ENCODE assay signal across 9 mouse cellular contexts in the genomic region with DNA sequence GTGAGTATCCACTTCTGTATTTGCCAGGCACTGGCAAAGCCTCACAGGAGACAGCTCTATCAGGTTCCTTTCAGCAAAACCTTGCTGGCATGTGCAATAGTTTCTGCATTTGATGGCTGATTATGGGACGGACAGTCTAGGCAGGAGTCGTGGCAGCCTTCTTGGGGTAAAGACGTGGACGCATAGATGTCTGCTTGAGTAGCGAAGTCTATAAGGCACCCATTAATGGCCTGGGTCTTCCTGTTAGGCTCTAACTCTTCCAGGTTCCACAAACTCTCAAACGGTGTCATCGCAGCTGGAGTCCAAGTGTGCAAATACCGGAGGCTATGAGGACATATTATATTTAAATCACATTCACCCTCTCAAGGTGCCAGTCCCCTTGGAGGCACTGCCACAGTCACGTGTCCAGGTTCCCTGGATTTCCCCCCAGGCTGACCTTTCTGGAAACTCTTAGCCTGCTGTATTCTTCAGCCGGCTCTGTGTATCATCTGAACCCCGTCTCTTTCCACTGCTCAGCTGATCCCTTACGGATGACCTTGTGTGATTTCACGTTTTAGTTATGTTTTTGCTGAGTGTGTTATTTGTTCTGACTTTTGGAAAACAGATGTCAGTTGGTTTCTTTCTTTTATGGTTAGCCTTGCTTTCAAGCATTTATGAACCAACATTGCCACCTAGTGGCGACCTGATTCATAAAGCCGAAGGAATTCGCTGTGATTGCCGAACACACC.
DNase-seq lines count a peak whose midpoint lies in the region; ATAC-seq and TF ChIP-seq lines count a peak whose summit lies in the region.
"Had no signal": no experiment of that assay in that cellular context is flagged by ENCODE, and none has a peak within 500 bp of the region (broad histone marks: within the 10 kb centered on the region; RNA-seq: fewer than 3 reads in every experiment).

No protein-coding gene starts in this region.

- WGBS in forebrain, embryonic 11.5 days = 56% methylated on average over 17 of the region's 17 CpGs
- 42% methylated on average over 17 of the region's 17 CpGs for WGBS in heart, embryonic 16.5 days
- 51% methylated on average over 17 of the region's 17 CpGs for WGBS in liver, embryonic 14.5 days (ENCODE audit: insufficient replicate concordance)

- peak; percentile 93 for TF ChIP-seq RAD21 in CH12.LX (IDR thresholded peaks at IDR 0.05; ENCODE audit: low read depth, low read length)

- TF ChIP-seq CTCF in CH12.LX (conservative IDR thresholded peaks at IDR 0.05 in 1 of 2, IDR thresholded peaks at IDR 0.05 in 1 of 2; ENCODE audit: low read depth in 2 of 2, low read length in 2 of 2) = peak; percentile 46 to 84
- TF ChIP-seq CTCF in liver, embryonic 14.5 days (IDR thresholded peaks at IDR 0.05; ENCODE audit: low read depth) = peak; percentile 53; the same call in 1 of the 2 replicates

- dilution Hi-C loops in CH12.LX (cut with MboI; ENCODE audit: extremely low pct_ligation_motif_present, extremely low pct_unique_long_range_greater_than_20kb, low sequenced_read_pairs) = no loop called here

- peak; percentile 80 for DNase-seq in CH12.LX (ENCODE audit: extremely low read depth)
- peak; percentile 4 for DNase-seq in c-Kit-negative CD71-positive TER-119-positive erythroid progenitor cells, embryonic 14.5 days (ENCODE audit: low read depth, low spot score)
- DNase-seq in forebrain, embryonic 11.5 days (ENCODE audit: low spot score) = peak; percentile 82
- peak; percentile 90 for DNase-seq in kidney, postnatal 10 days
- DNase-seq in liver, embryonic 14.5 days (ENCODE audit: low read depth in 3 of 3, low spot score in 3 of 3) = peak; percentile 4 to 26 (median 16)
- peak; percentile 6 to 25 for DNase-seq in thymus, adult 18-20 months

- H3K4me3 ChIP-seq in CH12.LX (replicated peaks in 1 of 3; ENCODE audit: low read depth in 2 of 3, low read length in 2 of 3, poor library complexity in 1 of 3) = no peak overlapping the region
- H3K4me3 ChIP-seq in forebrain, embryonic 11.5 days (ENCODE audit: low read depth, low read length) = no peak overlapping the region
- peak overlapping the region; percentile 36 for H3K4me3 ChIP-seq in heart, embryonic 16.5 days (ENCODE audit: low read length)
- H3K4me3 ChIP-seq in liver, embryonic 14.5 days (ENCODE audit: insufficient read depth in 1 of 2, low read depth in 2 of 2, low read length in 2 of 2) = no peak overlapping the region
- H3K4me3 ChIP-seq: erythroblast, embryonic 14.5 days had no signal

- no peaks in the 10 kb centered on the region for H3K27me3 ChIP-seq in CH12.LX (replicated peaks)
- no peaks in the 10 kb centered on the region for H3K27me3 ChIP-seq in forebrain, embryonic 11.5 days (ENCODE audit: control insufficient read depth, insufficient read depth, low read length)
- H3K27me3 ChIP-seq in heart, embryonic 16.5 days (ENCODE audit: control insufficient read depth, insufficient read depth, low read length) = no peaks in the 10 kb centered on the region
- H3K27me3 ChIP-seq in liver, embryonic 14.5 days (ENCODE audit: control insufficient read depth, insufficient read depth, low read length) = no peaks in the 10 kb centered on the region

- in situ Hi-C loops in CH12.LX (cut with MboI; ENCODE audit: low pct_ligation_motif_present, low pct_unique_long_range_greater_than_20kb, low sequenced_read_pairs) = loop anchor here (25.0 kb wide), 2 partner anchors 255 to 755 kb away; no protein-coding TSS in a partner anchor

- TF ChIP-seq POLR2A in CH12.LX (IDR thresholded peaks at IDR 0.05; ENCODE audit: low read depth, low read length) = no peak

- TF ChIP-seq EP300 in CH12.LX (IDR thresholded peaks at IDR 0.05; ENCODE audit: low read length) = no peak
- no peak for TF ChIP-seq EP300 in liver, embryonic 14.5 days (IDR thresholded peaks at IDR 0.05; ENCODE audit: low read depth)

- H3K4me1 ChIP-seq in CH12.LX (ENCODE audit: control insufficient read depth in 1 of 2, insufficient read depth in 2 of 2) = peaks cover 0 to 10% of the 10 kb centered on the region in 2 experiments; a peak in 2 of 4 replicates
- no peaks in the 10 kb centered on the region for H3K4me1 ChIP-seq in forebrain, embryonic 11.5 days (replicated peaks; ENCODE audit: control insufficient read depth, insufficient read depth, low read length)
- H3K4me1 ChIP-seq in heart, embryonic 16.5 days (ENCODE audit: control insufficient read depth, insufficient read depth, low read length) = peaks cover 3% of the 10 kb centered on the region
- no peaks in the 10 kb centered on the region for H3K4me1 ChIP-seq in liver, embryonic 14.5 days (replicated peaks; ENCODE audit: control insufficient read depth in 2 of 2, insufficient read depth in 2 of 2, low read length in 1 of 2)

- H3K79me2 ChIP-seq in CH12.LX (replicated peaks; ENCODE audit: control insufficient read depth, extremely low read depth, insufficient read depth, poor library complexity, severe bottlenecking) = no peaks in the 10 kb centered on the region

- ATAC-seq in forebrain, embryonic 11.5 days (replicated peaks; ENCODE audit: low FRiP score) = peak; percentile 60
- ATAC-seq in heart, embryonic 16.5 days (replicated peaks; ENCODE audit: extremely low read depth, insufficient read depth, low FRiP score) = no peak
- no peak for ATAC-seq in liver, embryonic 14.5 days (ENCODE audit: insufficient read depth)
- ATAC-seq in neutrophil, adult 5-6 weeks (ENCODE audit: extremely low read depth, insufficient number of reproducible peaks, low FRiP score, poor library complexity, severe bottlenecking) = peak; percentile 55; the same call in 1 of the 2 replicates

- no peak overlapping the region for H3K27ac ChIP-seq in CH12.LX (ENCODE audit: insufficient read depth, low read depth)
- H3K27ac ChIP-seq in forebrain, embryonic 11.5 days (ENCODE audit: low read depth, low read length) = no peak overlapping the region
- H3K27ac ChIP-seq in heart, embryonic 16.5 days (ENCODE audit: low read length) = no peak overlapping the region
- no peak overlapping the region for H3K27ac ChIP-seq in liver, embryonic 14.5 days

- H3K36me3 ChIP-seq in CH12.LX (replicated peaks in 1 of 2; ENCODE audit: control insufficient read depth in 1 of 2, insufficient read depth in 1 of 2, low read length in 1 of 2) = no peaks in the 10 kb centered on the region
- H3K36me3 ChIP-seq in forebrain, embryonic 11.5 days (ENCODE audit: control insufficient read depth, insufficient read depth, low read length) = no peaks in the 10 kb centered on the region
- no peaks in the 10 kb centered on the region for H3K36me3 ChIP-seq in heart, embryonic 16.5 days (ENCODE audit: control insufficient read depth, insufficient read depth)
- no peaks in the 10 kb centered on the region for H3K36me3 ChIP-seq in liver, embryonic 14.5 days (replicated peaks; ENCODE audit: control insufficient read depth, insufficient read depth, low read depth)

- H3K4me2 ChIP-seq in CH12.LX (ENCODE audit: insufficient read depth, low read depth, poor library complexity, severe bottlenecking) = peak overlapping the region; percentile 98
- H3K4me2 ChIP-seq in forebrain, embryonic 11.5 days (ENCODE audit: low read depth, low read length, severe bottlenecking) = peak overlapping the region; percentile 39; the same call in 1 of the 2 replicates
- H3K4me2 ChIP-seq in heart, embryonic 16.5 days (ENCODE audit: low read depth, low read length) = peak overlapping the region; percentile 56
- no peak overlapping the region for H3K4me2 ChIP-seq in liver, embryonic 14.5 days (ENCODE audit: low read depth)

- no peaks in the 10 kb centered on the region for H3K9me3 ChIP-seq in CH12.LX (replicated peaks; ENCODE audit: low read length)
- H3K9me3 ChIP-seq in forebrain, embryonic 11.5 days (ENCODE audit: control insufficient read depth, low read length) = no peaks in the 10 kb centered on the region
- no peaks in the 10 kb centered on the region for H3K9me3 ChIP-seq in heart, embryonic 16.5 days (replicated peaks; ENCODE audit: control insufficient read depth, low read length)
- no peaks in the 10 kb centered on the region for H3K9me3 ChIP-seq in liver, embryonic 14.5 days (ENCODE audit: control insufficient read depth, low read length)

- H3K9ac ChIP-seq in CH12.LX (ENCODE audit: insufficient read depth, low read depth) = no peak overlapping the region
- H3K9ac ChIP-seq in forebrain, embryonic 11.5 days (ENCODE audit: low read length) = no peak overlapping the region
- H3K9ac ChIP-seq in heart, embryonic 16.5 days (ENCODE audit: low read length) = peak overlapping the region; percentile 43; the same call in 1 of the 2 replicates
- H3K9ac ChIP-seq in liver, embryonic 14.5 days (replicated peaks) = no peak overlapping the region

TF ChIP-seq in CH12.LX, 34 proteins besides CTCF, POLR2A, EP300 and RAD21 (continues in another document):
- TF ChIP-seq JUND (conservative IDR thresholded peaks at IDR 0.05; ENCODE audit: low read depth, low read length) = no peak
- no peak for TF ChIP-seq ZMIZ1 (IDR thresholded peaks at IDR 0.05; ENCODE audit: low read depth, low read length)
- no peak for TF ChIP-seq JUN (IDR thresholded peaks at IDR 0.05; ENCODE audit: insufficient read depth, low read depth, low read length)
- peak; percentile 39 for TF ChIP-seq USF1 (IDR thresholded peaks at IDR 0.05; ENCODE audit: low read depth, low read length)
- TF ChIP-seq SIN3A (IDR thresholded peaks at IDR 0.05; ENCODE audit: low read length) = peak; percentile 37; the same call in 1 of the 2 replicates
- TF ChIP-seq NELFE (IDR thresholded peaks at IDR 0.05; ENCODE audit: low read depth, low read length) = no peak
- peak; percentile 21; the same call in 1 of the 2 replicates for TF ChIP-seq ZC3H11A (IDR thresholded peaks at IDR 0.05; ENCODE audit: low read depth, low read length)
- TF ChIP-seq ETS1 (conservative IDR thresholded peaks at IDR 0.05; ENCODE audit: low read depth, low read length) = peak; percentile 18; the same call in 1 of the 2 replicates
- no peak for TF ChIP-seq MXI1 (IDR thresholded peaks at IDR 0.05; ENCODE audit: low read depth, low read length)
- peak; percentile 68 for TF ChIP-seq BHLHE40 (IDR thresholded peaks at IDR 0.05; ENCODE audit: low read depth, low read length)
- TF ChIP-seq MAFK (IDR thresholded peaks at IDR 0.05; ENCODE audit: insufficient replicate concordance, low read length) = peak; percentile 89
- TF ChIP-seq CHD2 (IDR thresholded peaks at IDR 0.05; ENCODE audit: low read length) = no peak
- TF ChIP-seq SMC3 (IDR thresholded peaks at IDR 0.05; ENCODE audit: low read depth, low read length) = peak; percentile 58
- no peak for TF ChIP-seq ZNF384 (IDR thresholded peaks at IDR 0.05; ENCODE audit: low read depth, low read length)
- TF ChIP-seq PAX5 (IDR thresholded peaks at IDR 0.05; ENCODE audit: low read length) = no peak
- no peak for TF ChIP-seq POLR2AphosphoS2 (IDR thresholded peaks at IDR 0.05; ENCODE audit: low read depth, low read length)
- TF ChIP-seq MEF2A (IDR thresholded peaks at IDR 0.05; ENCODE audit: borderline replicate concordance, low read depth, low read length) = no peak
- no peak for TF ChIP-seq E2F4 (IDR thresholded peaks at IDR 0.05; ENCODE audit: insufficient replicate concordance, low read depth, low read length)
- TF ChIP-seq NRF1 (IDR thresholded peaks at IDR 0.05; ENCODE audit: low read depth, low read length) = no peak

Comparison
In these comparisons a context has a peak if more than half of its experiments do, and no peak if none do; other contexts are left out.
1. DNase-seq: peak in every context shown above with its lines; median percentile 90 in kidney, postnatal 10 days; 82 in forebrain, embryonic 11.5 days; 80 in CH12.LX; 16 in liver, embryonic 14.5 days; 16 in thymus, adult 18-20 months; 4 in c-Kit-negative CD71-positive TER-119-positive erythroid progenitor cells, embryonic 14.5 days.
2. ATAC-seq: peak in forebrain, embryonic 11.5 days (single experiment) and neutrophil, adult 5-6 weeks (single experiment); none in heart, embryonic 16.5 days (single experiment) and liver, embryonic 14.5 days (single experiment).